Mouse (Mus musculus): Measurements from ENCODE around the gene Ehhadh.

DNA sequence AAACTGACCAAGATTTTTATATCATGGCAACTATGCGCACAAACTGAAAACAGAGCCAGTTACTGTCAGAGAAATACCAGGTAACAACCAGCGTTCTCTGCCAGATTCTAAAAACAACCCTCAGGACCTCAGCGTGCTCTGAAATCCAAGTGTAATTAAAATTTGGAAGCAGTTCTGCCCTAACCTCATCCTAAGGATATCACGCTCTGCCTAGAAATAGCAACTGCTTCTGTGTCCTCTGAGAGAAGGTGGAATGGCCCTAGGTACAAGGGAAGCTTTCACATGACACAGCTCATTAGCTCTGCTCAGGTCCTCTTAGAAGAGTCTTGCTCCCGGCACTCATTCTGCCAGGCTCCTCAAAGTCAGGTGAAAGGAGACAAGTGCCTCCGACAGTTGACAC lies 44.2 kb downstream of the Ehhadh start:
- TF ChIP-seq POLR2A (IDR thresholded peaks at IDR 0.05; ENCODE audit: insufficient read length, low read depth): no peak
- no peak for TF ChIP-seq USF1 (IDR thresholded peaks at IDR 0.05; ENCODE audit: low read depth)
- no peak for TF ChIP-seq MYOD1 (IDR thresholded peaks at IDR 0.05; ENCODE audit: control insufficient read depth in 1 of 3, insufficient read length in 2 of 3, low read depth in 2 of 3)
- TF ChIP-seq POLR2AphosphoS2 (IDR thresholded peaks at IDR 0.05; ENCODE audit: insufficient read length, low read depth): no peak
- no peak for TF ChIP-seq TCF12 (IDR thresholded peaks at IDR 0.05; ENCODE audit: insufficient read depth, poor library complexity, severe bottlenecking)
- TF ChIP-seq MYOG (IDR thresholded peaks at IDR 0.05; ENCODE audit: control insufficient read depth in 1 of 3, insufficient read depth in 1 of 3, insufficient read length in 2 of 3, low read depth in 2 of 3): no peak
- TF ChIP-seq MAX (IDR thresholded peaks at IDR 0.05; ENCODE audit: low read depth): no peak
- TF ChIP-seq CEBPB (IDR thresholded peaks at IDR 0.05; ENCODE audit: insufficient read depth, poor library complexity, severe bottlenecking): no peak
